Mouse (Mus musculus) heart, embryonic 14.5 days (tissue): ENCODE results near the gene Vangl1. TPM values are rescaled to one million over a fixed set of nuclear protein-coding genes. Genes with fewer than 3 reads are reported as not detected.

ENCODE experiments used
- ATAC-seq: fragments of 200-750 bp; cut with Nextera tagmentation; 2 replicates; pipeline ENCODE4 v1.8.0; 2017; ENCODE audit warnings: low read depth, moderate TSS enrichment; ENCODE audit not compliant: insufficient number of reproducible peaks, insufficient read depth, low FRiP score
- H3K27ac ChIP-seq, 2 experiments: fragments of 200-500 bp in 1 of 2; fragments of 300-500 bp in 1 of 2; sonication (generic) in 1 of 2; replicated peaks in 1 of 2; 2 replicates each; pipeline ENCODE4 v1.5.1; 2012 to 2014; ENCODE audit warnings: low read depth in 2 of 2, low read length in 2 of 2, control low read depth in 1 of 2, mild to moderate bottlenecking in 1 of 2, mixed read lengths in 1 of 2; ENCODE audit not compliant: control insufficient read depth in 1 of 2, insufficient read depth in 1 of 2
- H3K27me3 ChIP-seq: fragments of 300-500 bp; sonication (generic); 2 replicates; pipeline ENCODE4 v1.6.1; 2014; ENCODE audit warnings: mild to moderate bottlenecking, low read length, control low read depth; ENCODE audit not compliant: control insufficient read depth, insufficient read depth
- H3K36me3 ChIP-seq: fragments of 300-500 bp; sonication (generic); 2 replicates; pipeline ENCODE4 v1.6.1; 2014; ENCODE audit warnings: mild to moderate bottlenecking, control low read depth, low read length, mixed read lengths; ENCODE audit not compliant: control insufficient read depth, insufficient read depth
- H3K4me1 ChIP-seq, 2 experiments: fragments of 200-500 bp in 1 of 2; fragments of 300-500 bp in 1 of 2; sonication (generic) in 1 of 2; 2 replicates each; pipeline ENCODE4 v1.6.1; 2012 to 2014; ENCODE audit warnings: low read length in 2 of 2, control low read depth in 1 of 2, mixed read lengths in 1 of 2; ENCODE audit not compliant: control insufficient read depth in 2 of 2, insufficient read depth in 2 of 2
- H3K4me2 ChIP-seq: fragments of 300-500 bp; sonication (generic); 2 replicates; pipeline ENCODE4 v1.6.1; 2014; ENCODE audit warnings: mild to moderate bottlenecking, low read length
- H3K4me3 ChIP-seq, 2 experiments: fragments of 200-500 bp in 1 of 2; fragments of 300-500 bp in 1 of 2; sonication (generic) in 1 of 2; 2 replicates each; pipeline ENCODE4 v1.5.1; 2012 to 2014; ENCODE audit warnings: low read length in 2 of 2, mild to moderate bottlenecking in 2 of 2, control low read depth in 1 of 2, low read depth in 1 of 2, moderate library complexity in 1 of 2; ENCODE audit not compliant: control insufficient read depth in 1 of 2, insufficient read depth in 1 of 2
- H3K9ac ChIP-seq: fragments of 300-500 bp; sonication (generic); 2 replicates; pipeline ENCODE4 v1.6.1; 2014; ENCODE audit warnings: mild to moderate bottlenecking, low read length
- H3K9me3 ChIP-seq: fragments of 300-500 bp; sonication (generic); 2 replicates; pipeline ENCODE4 v1.6.1; 2016; ENCODE audit warnings: low read length, control low read depth; ENCODE audit not compliant: control insufficient read depth
- WGBS: fragments of 180-500 bp; shearing (Covaris S2); extraction: QIAGEN DNeasy Blood & Tissue Kit; methylation state at CpG from one replicate; pipeline ENCODE4 v1.1.7; 2014; 5-methylcytosine and 5-hydroxymethylcytosine counted together
- polyA plus RNA-seq: library from polyadenylated mRNA; unstranded; fragments of >200 nt; fragmentation: Nextera tagmentation; extraction: Ambion mirVana; gene quantifications from 2 replicates; pipeline ENCODE4 v1.2.1, GENCODE M21; 2014

Vangl1 gene
- polyA plus RNA-seq, result 26.7 and 27.0 TPM in 2 replicates

DNA sequence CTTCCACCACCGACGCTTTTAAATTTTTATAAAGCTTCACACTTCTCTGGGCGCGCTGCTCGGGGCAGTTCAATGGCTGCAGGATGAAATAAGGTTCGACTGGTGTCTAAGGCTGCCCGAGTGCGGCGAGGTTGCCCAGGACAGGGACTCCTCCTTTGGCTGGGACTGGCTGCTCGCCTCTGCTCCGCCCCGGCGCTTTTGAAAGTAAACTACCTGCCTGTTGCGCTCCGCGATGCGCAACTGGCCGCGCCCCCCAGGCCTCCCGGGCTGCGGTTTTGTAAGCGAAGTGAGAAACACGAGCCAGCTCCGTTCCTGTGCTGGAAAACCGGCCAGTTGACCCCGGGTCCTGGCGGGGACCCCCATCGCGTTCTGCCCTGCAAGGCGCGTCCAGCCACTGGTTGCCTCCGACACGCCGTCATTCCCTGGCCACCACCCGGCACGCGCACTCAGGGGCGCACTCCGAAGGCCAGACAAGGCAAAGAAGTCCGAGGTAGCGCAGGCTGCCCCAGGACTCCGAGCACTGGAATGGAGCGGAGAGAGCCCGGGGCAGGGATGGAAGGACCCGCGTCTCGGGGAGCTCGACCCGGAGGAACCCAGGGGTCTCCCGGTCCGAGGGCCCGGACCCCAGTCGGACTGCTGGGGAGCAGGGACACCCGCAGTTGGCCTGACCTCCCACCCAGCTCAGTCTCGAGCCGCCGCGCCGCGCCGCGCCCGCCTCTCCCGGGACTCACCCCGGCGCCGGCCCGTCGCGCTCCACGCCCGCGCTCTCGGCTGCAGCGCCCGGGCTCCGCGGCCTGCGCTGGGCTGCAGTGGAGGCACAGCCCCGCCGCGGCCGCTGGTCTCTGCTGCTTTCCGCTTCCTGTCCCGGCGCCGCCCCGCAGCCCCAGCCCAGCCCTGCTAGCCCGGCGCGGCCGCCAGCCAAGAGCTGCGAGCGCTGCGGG is at the start of gene Vangl1:
Vangl1 (minus strand) TSS at position 913 of the 941 bp plus-strand sequence.
- no peaks in the 10 kb centered on the region for H3K36me3 ChIP-seq
- H3K27ac ChIP-seq, result peak within 1 kb of the TSS; percentile 81 to 84
- peaks cover 3% of the 10 kb centered on the region; the same call in 1 of the 2 replicates for H3K9me3 ChIP-seq
- peak within 1 kb of the TSS; percentile 91 to 96 for H3K4me3 ChIP-seq
- peaks cover 18 to 46% of the 10 kb centered on the region in 2 experiments for H3K4me1 ChIP-seq
- H3K9ac ChIP-seq, result peak within 1 kb of the TSS; percentile 93
- H3K4me2 ChIP-seq, result peak within 1 kb of the TSS; percentile 81
- ATAC-seq, result peak; percentile 91
- under 1% methylated on average over 88 of the region's 95 CpGs for WGBS
- no peaks in the 10 kb centered on the region for H3K27me3 ChIP-seq

DNA sequence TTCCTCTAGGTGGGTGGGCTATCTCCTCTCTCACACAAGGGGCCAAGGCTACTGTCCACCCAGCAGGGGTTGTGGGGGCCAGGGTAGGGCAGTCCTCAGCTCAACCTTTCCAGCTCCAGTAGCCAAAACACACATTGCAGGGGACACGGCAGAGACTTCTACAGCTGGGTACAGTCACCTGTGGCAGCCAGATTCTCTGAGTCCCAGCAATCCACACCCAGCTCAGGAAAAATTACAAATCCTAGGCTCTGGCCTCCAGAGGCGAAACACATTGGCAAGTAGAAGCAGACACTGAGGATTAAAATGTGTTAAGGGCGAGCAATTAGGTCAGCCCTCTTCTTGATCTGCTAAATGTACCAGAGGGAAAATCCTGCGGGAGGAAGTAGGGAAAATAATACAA is 49.1 kb upstream of the Vangl1 start:
- H3K4me1 ChIP-seq, result peaks cover 0 to 3% of the 10 kb centered on the region in 2 experiments; a peak in 1 of 4 replicates

DNA sequence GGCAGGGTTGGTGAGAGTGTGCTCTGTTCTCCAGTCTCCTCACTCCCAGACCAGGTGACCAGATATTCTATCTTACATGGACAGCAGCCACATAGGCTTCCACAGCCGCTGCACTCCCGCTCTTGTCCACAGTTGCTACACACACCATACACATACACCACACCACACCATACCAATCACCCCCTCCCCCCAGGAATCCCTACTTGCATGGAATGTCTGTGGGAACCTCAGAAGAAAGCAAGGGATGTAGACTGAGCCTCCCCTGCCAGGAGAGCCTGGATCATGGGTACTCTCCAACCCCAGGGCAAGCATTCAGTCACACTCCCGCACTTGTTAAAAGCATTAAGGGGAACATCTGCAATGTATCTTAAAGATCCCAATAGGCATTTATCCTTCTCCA is 48.4 kb upstream of the Vangl1 start:
- ATAC-seq, result no peak
- 73% methylated on average over 3 of the region's 3 CpGs for WGBS
- Histone ChIP-seq H3K9ac (no peak overlapping the region), H3K4me3 (no peak overlapping the region), H3K9me3 (0 out of 2 replicates have a peak, but pooled peaks cover 3% of the 10 kb centered on the region), H3K4me1 (peaks cover 0 to 3% of the 10 kb centered on the region in 2 experiments; a peak in 1 of 4 replicates), H3K4me2 (no peak overlapping the region), H3K36me3 (no peaks in the 10 kb centered on the region), H3K27me3 (no peaks in the 10 kb centered on the region), H3K27ac (no peak overlapping the region)

More for the DNA sequence above, 49.1 kb upstream of the Vangl1 start:
- Histone ChIP-seq H3K4me2 (no peak overlapping the region), H3K36me3 (no peaks in the 10 kb centered on the region), H3K4me3 (no peak overlapping the region), H3K27ac (no peak overlapping the region), H3K9me3 (0 out of 2 replicates have a peak, but pooled peaks cover 3% of the 10 kb centered on the region), H3K27me3 (no peaks in the 10 kb centered on the region), H3K9ac (no peak overlapping the region)
- 63% methylated on average over 4 of the region's 4 CpGs for WGBS
- no peak for ATAC-seq

DNA sequence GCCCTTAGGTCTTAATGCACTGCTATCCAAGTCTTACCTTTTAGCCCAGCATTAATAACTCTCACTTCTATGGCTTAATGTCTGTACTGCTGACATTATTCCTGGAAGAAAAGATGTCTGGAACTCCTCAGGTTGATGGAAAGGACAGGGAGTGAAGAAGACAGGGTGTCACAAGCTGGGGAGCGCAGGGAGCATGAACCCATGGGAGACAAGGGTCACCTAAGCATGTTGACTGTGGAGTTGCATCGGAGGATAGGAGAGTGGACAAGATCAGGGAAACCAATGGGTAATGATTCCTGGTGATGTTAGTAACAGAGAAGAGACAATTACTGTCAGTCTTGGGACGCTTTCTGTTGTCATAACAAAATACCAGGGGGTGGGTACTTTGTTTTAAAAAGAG is 46.4 kb upstream of the Vangl1 start:
- H3K27me3 ChIP-seq, result no peaks in the 10 kb centered on the region
- WGBS, result 87% methylated on average over 3 of the region's 3 CpGs
- no peak overlapping the region for H3K4me3 ChIP-seq
- ATAC-seq, result no peak
- H3K9me3 ChIP-seq, result 0 out of 2 replicates have a peak, but pooled peaks cover 3% of the 10 kb centered on the region
- H3K4me2 ChIP-seq, result no peak overlapping the region
- no peak overlapping the region for H3K9ac ChIP-seq
- H3K36me3 ChIP-seq, result no peaks in the 10 kb centered on the region
- H3K4me1 ChIP-seq, result peaks cover 0 to 3% of the 10 kb centered on the region in 2 experiments; a peak in 1 of 4 replicates
- H3K27ac ChIP-seq, result no peak overlapping the region

DNA sequence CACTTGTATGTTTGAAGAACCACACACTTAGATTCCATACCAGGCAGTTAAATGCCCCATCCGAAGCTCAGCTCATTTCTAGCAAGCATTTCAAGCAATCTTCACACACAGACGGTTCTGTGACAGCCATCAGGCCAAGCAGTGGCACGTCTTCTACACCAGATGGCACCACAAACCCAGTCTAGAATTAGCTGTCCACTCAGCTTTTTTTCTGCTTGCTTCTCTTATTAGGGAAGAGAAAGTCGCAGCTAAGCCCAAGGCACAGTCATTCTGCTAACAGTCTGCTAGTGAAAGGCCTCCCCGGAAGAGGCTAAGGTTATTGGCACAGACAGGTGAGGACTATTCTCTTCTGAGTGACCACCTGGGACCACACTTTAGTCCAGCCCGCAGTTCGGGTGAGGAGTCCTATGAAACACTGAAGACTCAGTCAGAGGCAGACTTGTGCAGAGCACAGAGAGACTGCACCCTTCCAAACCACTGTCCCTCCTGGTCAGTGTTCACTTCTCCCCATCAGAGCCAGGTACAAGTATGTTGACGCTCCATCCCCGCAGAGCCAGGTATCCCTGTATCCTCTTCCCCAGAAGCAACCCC is 45.0 kb upstream of the Vangl1 start:
- Histone ChIP-seq H3K4me2 (no peak overlapping the region), H3K27me3 (no peaks in the 10 kb centered on the region), H3K4me3 (no peak overlapping the region), H3K9me3 (0 out of 2 replicates have a peak, but pooled peaks cover 3% of the 10 kb centered on the region), H3K36me3 (no peaks in the 10 kb centered on the region), H3K9ac (no peak overlapping the region), H3K4me1 (peaks cover 0 to 3% of the 10 kb centered on the region in 2 experiments; a peak in 1 of 4 replicates), H3K27ac (no peak overlapping the region)
- 55% methylated on average over 9 of the region's 9 CpGs for WGBS
- ATAC-seq, result no peak

DNA sequence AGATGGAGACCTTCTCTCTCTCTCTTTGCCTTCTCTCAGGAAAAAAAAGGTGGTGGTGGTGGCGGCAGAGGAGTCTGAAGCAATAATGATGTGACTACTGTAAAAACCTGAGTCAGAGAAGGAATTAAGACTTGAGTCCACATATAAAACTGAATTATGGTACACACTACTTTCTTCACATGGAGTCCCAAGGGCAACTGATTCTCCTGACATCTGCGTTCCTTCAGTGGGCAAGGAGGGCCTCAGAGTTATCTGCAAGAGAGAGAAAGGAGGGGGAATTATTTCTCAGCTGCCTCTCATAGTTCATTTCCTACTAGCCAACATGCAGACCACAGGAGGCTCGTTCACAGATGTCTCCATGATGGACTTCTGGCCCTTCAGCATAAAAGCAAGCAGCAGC is 40.1 kb upstream of the Vangl1 start:
- H3K4me3 ChIP-seq, result no peak overlapping the region
- no peaks in the 10 kb centered on the region for H3K9me3 ChIP-seq
- no peak overlapping the region for H3K9ac ChIP-seq
- WGBS, result 76% methylated on average over 3 of the region's 3 CpGs
- H3K36me3 ChIP-seq, result no peaks in the 10 kb centered on the region
- H3K27me3 ChIP-seq, result no peaks in the 10 kb centered on the region
- H3K4me2 ChIP-seq, result no peak overlapping the region
- H3K27ac ChIP-seq, result no peak overlapping the region
- ATAC-seq, result no peak
- H3K4me1 ChIP-seq, result no peaks in the 10 kb centered on the region; a peak in 1 of 4 replicates

DNA sequence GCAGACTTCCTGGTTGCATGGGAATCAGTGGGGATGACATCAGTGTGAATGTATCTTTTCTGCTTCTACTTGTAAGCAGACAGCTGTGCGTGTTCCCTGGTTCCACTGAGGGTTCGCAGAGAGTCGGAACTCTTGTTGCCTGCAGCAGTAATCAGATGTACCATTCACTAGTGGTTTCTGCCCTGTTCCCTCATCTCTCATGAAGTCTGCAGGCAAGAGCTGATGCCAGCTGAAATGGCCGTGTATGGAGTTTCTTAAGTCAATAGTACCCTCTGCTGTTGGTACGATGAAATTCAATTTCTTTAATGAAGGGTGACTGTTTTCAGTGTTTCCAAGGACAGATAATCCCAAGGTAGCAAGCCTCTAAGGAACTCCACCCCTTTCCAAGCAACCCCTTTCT is 38.4 kb upstream of the Vangl1 start:
- H3K9me3 ChIP-seq, result peaks cover 3% of the 10 kb centered on the region; the same call in 1 of the 2 replicates
- H3K9ac ChIP-seq, result no peak overlapping the region
- no peak overlapping the region for H3K27ac ChIP-seq
- no peaks in the 10 kb centered on the region for H3K27me3 ChIP-seq
- H3K36me3 ChIP-seq, result no peaks in the 10 kb centered on the region
- H3K4me3 ChIP-seq, result no peak overlapping the region
- no peak overlapping the region for H3K4me2 ChIP-seq
- no peak for ATAC-seq
- 47% methylated on average over 5 of the region's 5 CpGs for WGBS
- H3K4me1 ChIP-seq, result no peaks in the 10 kb centered on the region; a peak in 1 of 4 replicates
